Mouse (Mus musculus): ENCODE measurements around the gene Fgd1.

Gene Fgd1

DNA sequence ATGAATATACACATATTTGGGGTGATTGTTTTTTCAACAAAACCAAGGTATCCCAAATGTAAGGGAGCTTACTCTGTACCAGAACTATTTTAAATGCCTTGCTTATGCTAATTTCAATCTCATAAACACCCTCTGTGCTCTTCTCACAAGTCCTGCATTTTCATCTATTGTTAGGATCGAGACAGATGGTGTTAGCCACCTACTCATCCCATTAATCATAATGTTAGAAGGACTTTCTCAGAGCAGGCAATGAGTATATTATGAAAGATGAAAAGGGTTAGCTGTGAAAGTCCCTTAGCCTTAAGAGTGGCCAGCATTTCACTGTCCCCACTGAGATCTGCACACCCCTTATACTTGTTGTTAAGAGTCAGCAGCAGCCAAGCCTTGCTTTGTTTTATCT lies 41.5 kb downstream of the Fgd1 start:
- DNase-seq (ENCODE audit: low read depth, low spot score) = no peak

- peak; percentile 81 for DNase-seq (ENCODE audit: low read depth, low spot score)
Observed at GRCm38 (mm10) chrX:151096171-151097058, 50.5 kb downstream of the Fgd1 start, which contains the start of gene Tsr2. Gene Tsr2 (minus strand): TSS chrX:151096543.

DNA sequence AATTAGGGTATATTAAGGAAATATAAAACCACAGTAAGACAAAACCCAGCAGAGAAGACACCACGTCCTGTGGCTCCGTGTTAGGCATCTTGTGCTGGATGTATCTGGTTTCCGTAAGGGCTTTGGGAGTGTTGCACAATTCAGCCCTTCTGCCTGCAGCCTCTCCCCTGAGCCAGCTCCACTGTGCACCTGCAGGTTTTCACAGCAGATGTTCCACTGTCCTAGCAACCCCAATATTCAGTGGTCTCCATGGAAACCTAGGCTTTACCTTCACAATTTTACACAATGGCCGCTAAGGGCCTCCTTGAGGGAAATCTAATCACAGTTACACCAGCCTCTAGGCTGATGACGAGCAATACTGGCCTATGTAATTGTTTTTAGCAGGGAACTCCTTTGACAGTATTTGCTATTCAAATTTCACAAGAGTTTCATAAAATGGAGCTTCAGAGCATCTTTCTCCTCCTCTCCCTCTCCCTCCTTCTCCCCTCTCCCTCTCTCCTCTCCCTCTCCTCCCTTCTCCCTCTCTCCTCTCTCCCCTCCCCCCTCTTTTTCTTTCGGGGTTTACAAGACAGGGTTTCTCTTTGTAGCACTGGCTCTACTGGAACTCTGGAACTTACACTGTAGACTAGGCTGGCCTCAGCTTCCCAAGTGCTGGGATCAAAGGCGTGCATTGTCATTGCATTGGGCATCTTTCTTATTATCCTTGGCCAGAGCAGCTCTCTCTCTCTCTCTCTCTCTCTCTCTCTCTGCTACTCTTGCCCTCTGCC lies 61.5 kb downstream of the Fgd1 start:
- DNase-seq (ENCODE audit: low read depth, low spot score) = no peak

GRCm38 (mm10) chrX:151116795-151117194 lies 70.8 kb downstream of the Fgd1 start:
- peak; percentile 76 for DNase-seq (ENCODE audit: low read depth, low spot score)

GRCm38 (mm10) chrX:151117432-151117831 lies 71.5 kb downstream of the Fgd1 start:
- DNase-seq (ENCODE audit: low read depth, low spot score) = no peak

DNA sequence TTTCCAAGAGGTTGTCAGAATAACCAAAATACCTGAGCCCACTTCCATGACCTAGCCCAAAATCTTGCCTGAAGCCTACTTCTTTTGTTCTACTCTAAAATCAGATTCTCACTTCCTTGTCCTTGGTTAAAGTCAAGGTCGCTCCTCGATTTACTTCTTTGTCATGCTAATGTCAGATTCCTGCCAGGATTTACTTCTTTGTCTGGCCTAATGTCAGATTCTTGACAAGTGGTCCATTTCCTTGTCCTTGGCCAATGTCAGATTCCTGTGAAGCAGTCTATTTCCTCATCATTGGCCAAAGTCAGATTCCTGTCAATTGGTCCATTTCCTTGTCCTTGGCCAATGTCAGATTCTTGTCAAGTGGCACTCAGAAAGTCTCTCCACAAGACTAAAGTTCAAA lies 78.0 kb downstream of the Fgd1 start:
- peak; percentile 97 for DNase-seq (ENCODE audit: low read depth, low spot score)

DNA sequence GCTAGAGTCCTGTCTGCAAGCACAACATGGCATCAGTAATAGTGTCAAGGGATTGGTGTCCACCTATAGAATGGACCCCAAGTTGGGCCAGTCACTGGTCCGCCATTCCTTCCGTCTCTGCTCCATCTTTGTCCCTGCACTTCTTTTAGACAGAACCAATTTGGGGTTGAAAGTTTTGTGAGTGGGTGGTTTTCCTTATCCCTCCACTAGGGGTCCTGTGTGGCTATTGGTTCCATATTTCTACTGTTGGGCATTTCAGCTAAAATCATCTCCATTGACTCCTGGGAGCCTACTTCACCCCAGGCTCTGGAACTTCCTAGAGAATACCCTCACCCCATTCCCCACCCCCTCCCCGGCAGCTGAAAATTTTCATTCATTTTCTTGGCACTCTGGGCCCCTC lies 84.5 kb downstream of the Fgd1 start:
- peak; percentile 36 for DNase-seq (ENCODE audit: low read depth, low spot score)

DNA sequence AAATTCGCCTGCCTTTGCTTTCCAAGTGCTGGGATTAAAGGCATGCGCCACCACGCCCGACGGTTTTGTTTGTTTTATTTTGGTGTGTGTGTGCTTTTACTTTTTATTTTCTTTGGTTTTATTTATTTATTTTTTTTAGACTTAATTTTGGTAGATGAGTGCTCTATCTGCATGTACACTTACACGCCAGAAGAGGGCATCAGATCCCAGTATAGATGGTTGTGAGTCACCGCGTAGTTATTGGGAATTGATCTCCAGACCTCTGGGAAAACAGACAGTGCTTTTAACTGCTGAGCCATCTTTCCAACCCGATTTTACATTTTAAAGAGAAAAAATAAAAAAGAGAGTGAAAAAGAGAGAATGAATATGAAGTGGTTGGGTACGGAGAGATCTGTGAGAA lies 86.8 kb downstream of the Fgd1 start:
- DNase-seq (ENCODE audit: low read depth, low spot score) = peak; percentile 51

All from ES-CJ7 (cell line).